ENCODE assay signal across 1 mouse cellular context in genomic region chr9:107975399-107976386, GRCm38 (mm10).
TF ChIP-seq lines count a peak whose summit lies in the region.

Uba7 (plus strand) TSS chr9:107975505.

TF ChIP-seq in MEL, 35 proteins besides CTCF, POLR2A, EP300 and RAD21 (continued from another document):
- TF ChIP-seq BHLHE40 (IDR thresholded peaks at IDR 0.05; ENCODE audit: borderline replicate concordance, low read depth, low read length) (peak; percentile 67; the same call in 1 of the 2 replicates), GABPA (IDR thresholded peaks at IDR 0.05; ENCODE audit: low read depth, low read length) (no peak), USF2 (IDR thresholded peaks at IDR 0.05; ENCODE audit: borderline replicate concordance in 1 of 2, insufficient read depth in 1 of 2, low read depth in 1 of 2, low read length in 2 of 2) (no peak), MAX (IDR thresholded peaks at IDR 0.05; ENCODE audit: low read length) (peak; percentile 7; the same call in 1 of the 2 replicates), MEF2A (IDR thresholded peaks at IDR 0.05; ENCODE audit: extremely low read depth, insufficient replicate concordance, low read depth, low read length, poor library complexity, severe bottlenecking) (no peak), ELF1 (IDR thresholded peaks at IDR 0.05; ENCODE audit: low read depth, low read length) (peak; percentile 65), UBTF (IDR thresholded peaks at IDR 0.05; ENCODE audit: borderline replicate concordance, insufficient read depth, low read depth, low read length) (no peak), HCFC1 (IDR thresholded peaks at IDR 0.05; ENCODE audit: low read depth, low read length) (no peak; the same call in 1 of the 2 replicates), RCOR1 (IDR thresholded peaks at IDR 0.05; ENCODE audit: low read depth, low read length) (peak; percentile 83), E2F4 (IDR thresholded peaks at IDR 0.05; ENCODE audit: borderline replicate concordance, low read depth, low read length) (no peak), MXI1 (IDR thresholded peaks at IDR 0.05; ENCODE audit: low read depth, low read length) (peak; percentile 81), SMC3 (IDR thresholded peaks at IDR 0.05; ENCODE audit: low read depth, low read length) (no peak), POLR2AphosphoS5 (IDR thresholded peaks at IDR 0.05; ENCODE audit: borderline replicate concordance, low read depth, low read length) (no peak), SIN3A (IDR thresholded peaks at IDR 0.05; ENCODE audit: low read length) (peak; percentile 97)
